Mouse (Mus musculus) CH12.LX (cell line): ENCODE data around the gene Kidins220.

Source experiments
- CHD1 ChIP-seq: IDR thresholded peaks from 2 replicates; pipeline ENCODE4 v1.6.1; 2012; ENCODE audit warnings: low read depth, low read length, improper control_type of control experiment, inconsistent platforms
- CHD2 ChIP-seq: IDR thresholded peaks from 2 replicates; pipeline ENCODE4 v1.6.1; 2011; ENCODE audit warnings: low read length, improper control_type of control experiment
- CTCF ChIP-seq, 2 experiments: IDR thresholded peaks in 1 of 2; conservative IDR thresholded peaks in 1 of 2; 2 replicates each; pipeline ENCODE4 v1.5.1; 2011 to 2012; ENCODE audit warnings: low read depth in 2 of 2, low read length in 2 of 2, improper control_type of control experiment in 1 of 2, inconsistent platforms in 1 of 2, mild to moderate bottlenecking in 1 of 2, moderate library complexity in 1 of 2
- ELF1 ChIP-seq: IDR thresholded peaks from 2 replicates; pipeline ENCODE4 v1.6.1; 2014; ENCODE audit warnings: low read depth, mild to moderate bottlenecking, inconsistent platforms, low read length, improper control_type of control experiment
- EP300 ChIP-seq: IDR thresholded peaks from 2 replicates; pipeline ENCODE4 v1.6.1; 2011; ENCODE audit warnings: low read length, improper control_type of control experiment
- ETS1 ChIP-seq: conservative IDR thresholded peaks from 2 replicates; pipeline ENCODE4 v1.6.1; 2012; ENCODE audit warnings: low read depth, mild to moderate bottlenecking, inconsistent platforms, low read length, improper control_type of control experiment, moderate library complexity
- HCFC1 ChIP-seq: IDR thresholded peaks from 2 replicates; pipeline ENCODE4 v1.6.1; 2012; ENCODE audit warnings: low read depth, mild to moderate bottlenecking, inconsistent platforms, low read length, improper control_type of control experiment
- IRF4 ChIP-seq: IDR thresholded peaks from 2 replicates; pipeline ENCODE4 v1.6.1; 2014; ENCODE audit warnings: low read depth, mild to moderate bottlenecking, inconsistent platforms, low read length, improper control_type of control experiment
- MAZ ChIP-seq: IDR thresholded peaks from 2 replicates; pipeline ENCODE4 v1.6.1; 2012; ENCODE audit warnings: low read depth, mild to moderate bottlenecking, inconsistent platforms, low read length, improper control_type of control experiment, moderate library complexity
- NRF1 ChIP-seq: IDR thresholded peaks from 2 replicates; pipeline ENCODE4 v1.6.1; 2014; ENCODE audit warnings: low read depth, mild to moderate bottlenecking, inconsistent platforms, low read length, improper control_type of control experiment, moderate library complexity
- POLR2A ChIP-seq: IDR thresholded peaks from 2 replicates; pipeline ENCODE4 v1.6.1; 2011; ENCODE audit warnings: low read depth, mild to moderate bottlenecking, improper control_type of control experiment, low read length
- RAD21 ChIP-seq: IDR thresholded peaks from 2 replicates; pipeline ENCODE4 v1.6.1; 2011; ENCODE audit warnings: low read depth, mild to moderate bottlenecking, low read length, improper control_type of control experiment, moderate library complexity
- USF1 ChIP-seq: IDR thresholded peaks from 2 replicates; pipeline ENCODE4 v1.6.1; 2014; ENCODE audit warnings: low read depth, mild to moderate bottlenecking, inconsistent platforms, low read length, improper control_type of control experiment
- ZNF384 ChIP-seq: IDR thresholded peaks from 2 replicates; pipeline ENCODE4 v1.6.1; 2012; ENCODE audit warnings: low read depth, low read length, improper control_type of control experiment, inconsistent platforms

- TF ChIP-seq USF1 (no peak), CTCF (conservative IDR thresholded peaks at IDR 0.05 in 1 of 2, IDR thresholded peaks at IDR 0.05 in 1 of 2; ENCODE audit: low read depth in 2 of 2, low read length in 2 of 2) (no peak), IRF4 (no peak; the same call in 1 of the 2 replicates), POLR2A (no peak), ETS1 (0 out of 2 replicates have a peak, but pooled peaks have one; percentile 13), HCFC1 (no peak), RAD21 (no peak), CHD2 (no peak), EP300 (peak; percentile 38; the same call in 1 of the 2 replicates), ZNF384 (no peak), ELF1 (no peak), NRF1 (no peak), CHD1 (no peak), MAZ (no peak)
These were observed 121.9 kb downstream of the Kidins220 start for GRCm38 (mm10) chr12:25096640-25097051.
